Comparison of ENCODE assay signal across 26 mouse cellular contexts in genomic region chr8:4229784-4230183, GRCm38 (mm10). TPM values are rescaled to one million over a fixed set of nuclear protein-coding genes. Genes with fewer than 3 reads are reported as not detected.
A peak's percentile ranks its signal among the peaks of the same experiment; 100 is the strongest.
DNase-seq lines count a peak whose midpoint lies in the region; ATAC-seq lines count a peak whose summit lies in the region.
"Had no signal": no experiment of that assay in that cellular context is flagged by ENCODE, and none has a peak within 500 bp of the region (broad histone marks: within the 10 kb centered on the region; RNA-seq: fewer than 3 reads in every experiment).

No protein-coding gene starts in this region.

- H3K9ac ChIP-seq in heart, embryonic 11.5 days (ENCODE audit: low read depth, low read length) = no peak overlapping the region

- H3K27ac ChIP-seq in heart, embryonic 11.5 days (ENCODE audit: low read depth, low read length) = no peak overlapping the region

- no peak overlapping the region for H3K4me3 ChIP-seq in heart, embryonic 11.5 days (ENCODE audit: low read depth, low read length)

- ATAC-seq in heart, embryonic 11.5 days (replicated peaks; ENCODE audit: insufficient number of reproducible peaks, low FRiP score, low TSS enrichment) = no peak
- ATAC-seq: activated CD4-positive, CD25-positive, alpha-beta regulatory T cell, adult 4 months; CD4-positive, CD25-positive, alpha-beta regulatory T cell, adult 4 months; Patski had no signal

- no peak overlapping the region for H3K4me2 ChIP-seq in heart, embryonic 11.5 days

- no peaks in the 10 kb centered on the region for H3K36me3 ChIP-seq in heart, embryonic 11.5 days (ENCODE audit: control insufficient read depth, insufficient read depth, low read length)
- H3K36me3 ChIP-seq: G1E had no signal

- H3K27me3 ChIP-seq in heart, embryonic 11.5 days (ENCODE audit: control insufficient read depth, insufficient read depth, low read length) = peaks cover 29% of the 10 kb centered on the region

- WGBS in heart, embryonic 11.5 days (ENCODE audit: insufficient replicate concordance) = 63% methylated on average over 5 of the region's 5 CpGs

- H3K9me3 ChIP-seq in heart, embryonic 11.5 days (replicated peaks; ENCODE audit: control insufficient read depth, low read length) = no peaks in the 10 kb centered on the region
- H3K9me3 ChIP-seq: G1E had no signal

- H3K4me1 ChIP-seq in heart, embryonic 11.5 days (ENCODE audit: control insufficient read depth, insufficient read depth, low read length) = no peaks in the 10 kb centered on the region

- DNase-seq in adrenal gland, adult (ENCODE audit: inconsistent age in 2 of 2, low spot score in 1 of 2) = peak; percentile 29 to 66
- DNase-seq in adrenal gland, postnatal 36 days = no peak
- DNase-seq in adrenal gland, adult 2 months = peak; percentile 13
- no peak for DNase-seq in adrenal gland, postnatal 4 days (ENCODE audit: low spot score in 2 of 2)
- DNase-seq in adrenal gland, adult 8-10 months = peak; percentile 6
- no peak for DNase-seq in adrenal gland, postnatal 10 days
- DNase-seq in heart, adult 11 months = peak; percentile 64
- DNase-seq: adrenal gland, postnatal 14 days; adrenal gland, postnatal 25 days; B cell, adult 2 months; cerebellum, adult 11 months; cerebellum, adult 11-12 months; cerebellum, adult 18-20 months; cerebellum, adult 2 months; cerebellum, adult 8-10 months; cerebellum, adult 9-10 months; cerebellum, adult 9-11 months; cerebellum, postnatal 10 days had no signal

RNA-seq across cellular contexts. Expression of gene Lrrc8e, which starts 3.2 kb away (rescaled TPM):
- total RNA-seq in adrenal gland, postnatal 36 days (2021) = 10 to 100 TPM; 21.4 to 24.1 TPM
- 10 to 100 TPM; 19.3 to 24.2 TPM for total RNA-seq in adrenal gland, adult 2 months (2021)
- polyA plus RNA-seq in adrenal gland, adult 2 months (2012; rRNA removed) = 8.4 and 14.3 TPM in 2 replicates
- total RNA-seq in adrenal gland, postnatal 4 days (2021) = 10 to 100 TPM; 13.6 to 15.2 TPM
- 10 to 100 TPM; 27.4 to 59.1 (median 32.8) TPM for total RNA-seq in adrenal gland, adult 8-10 months (2022)
- total RNA-seq in adrenal gland, postnatal 10 days (2021) = 1 to 10 TPM; 8.5 to 8.6 TPM
- polyA plus RNA-seq in heart, embryonic 11.5 days (2014; fragmentation: Nextera tagmentation; extraction: Ambion mirVana) = 0.06 TPM in 1 of 2 replicates, not detected in the other
- polyA plus RNA-seq: activated CD4-positive, CD25-positive, alpha-beta regulatory T cell, adult 4 months; brain, embryonic 14.5 days; cerebellum, adult 2 months had no signal

RNA-seq across cellular contexts. Expression of gene Map2k7, which starts 8.8 kb away (rescaled TPM):
- 10 to 100 TPM; 89.3 to 95.0 TPM for total RNA-seq in adrenal gland, postnatal 36 days (2021)
- total RNA-seq in adrenal gland, adult 2 months (2021) = 10 to 100 TPM; 72.0 to 93.2 TPM
- 81.3 and 90.6 TPM in 2 replicates for polyA plus RNA-seq in adrenal gland, adult 2 months (2012; rRNA removed)
- total RNA-seq in adrenal gland, postnatal 4 days (2021) = 100 to 1,000 TPM; 121 to 129 TPM
- total RNA-seq in adrenal gland, adult 8-10 months (2022) = 100 to 1,000 TPM in 3 of 4 experiments, 10 to 100 TPM in 1; 90.9 to 127 (median 124) TPM
- total RNA-seq in adrenal gland, postnatal 10 days (2021) = 10 to 100 TPM; 78.2 to 79.0 TPM
- polyA plus RNA-seq in heart, embryonic 11.5 days (2014; fragmentation: Nextera tagmentation; extraction: Ambion mirVana) = 12.5 and 14.4 TPM in 2 replicates

RNA-seq across cellular contexts. Expression of gene Gm49320, which starts 8.9 kb away (rescaled TPM):
- total RNA-seq in adrenal gland, postnatal 36 days (2021) = 1 to 10 TPM in 1 of 2 experiments, not detected in 1; 1.7 TPM
- 1 to 10 TPM; 1.0 to 1.2 TPM for total RNA-seq in adrenal gland, adult 2 months (2021)
- 10.3 and 12.7 TPM in 2 replicates for polyA plus RNA-seq in adrenal gland, adult 2 months (2012; rRNA removed)
- total RNA-seq in adrenal gland, postnatal 4 days (2021) = 1 to 10 TPM; 4.4 to 6.0 TPM
- 1 to 10 TPM; 1.0 to 7.5 (median 3.6) TPM for total RNA-seq in adrenal gland, adult 8-10 months (2022)
- total RNA-seq in adrenal gland, postnatal 10 days (2021) = 1 to 10 TPM in 1 of 2 experiments, not detected in 1; 2.4 TPM
- 0.07 TPM in 1 of 2 replicates, not detected in the other for polyA plus RNA-seq in heart, embryonic 11.5 days (2014; fragmentation: Nextera tagmentation; extraction: Ambion mirVana)
- total RNA-seq: adrenal gland, postnatal 14 days; ES-E14; MEL had no signal
- polyA plus RNA-seq: Patski had no signal

RNA-seq across cellular contexts. Expression of gene Prr36, which starts 12.5 kb away (rescaled TPM):
- 1 to 10 TPM; 3.7 to 4.0 TPM for total RNA-seq in adrenal gland, postnatal 36 days (2021)
- 1 to 10 TPM; 4.9 to 5.1 TPM for total RNA-seq in adrenal gland, adult 2 months (2021)
- 2.6 and 4.0 TPM in 2 replicates for polyA plus RNA-seq in adrenal gland, adult 2 months (2012; rRNA removed)
- 10 to 100 TPM in 1 of 2 experiments, 1 to 10 TPM in 1; 9.6 to 10.6 TPM for total RNA-seq in adrenal gland, postnatal 4 days (2021)
- total RNA-seq in adrenal gland, adult 8-10 months (2022) = 10 to 100 TPM in 2 of 4 experiments, 1 to 10 TPM in 2; 5.8 to 12.8 (median 9.8) TPM
- total RNA-seq in adrenal gland, postnatal 10 days (2021) = 1 to 10 TPM; 2.6 to 4.2 TPM
- polyA plus RNA-seq in heart, embryonic 11.5 days (2014; fragmentation: Nextera tagmentation; extraction: Ambion mirVana) = 0.35 and 0.63 TPM in 2 replicates

RNA-seq across cellular contexts. Expression of gene Tgfbr3l, which starts 18.2 kb away (rescaled TPM):
- 10 to 100 TPM; 11.1 to 11.5 TPM for total RNA-seq in adrenal gland, postnatal 36 days (2021)
- 10 to 100 TPM in 1 of 2 experiments, 1 to 10 TPM in 1; 8.2 to 11.4 TPM for total RNA-seq in adrenal gland, adult 2 months (2021)
- 207 and 268 TPM in 2 replicates for polyA plus RNA-seq in adrenal gland, adult 2 months (2012; rRNA removed)
- 10 to 100 TPM; 42.4 to 49.1 TPM for total RNA-seq in adrenal gland, postnatal 4 days (2021)
- 10 to 100 TPM in 3 of 4 experiments, 1 to 10 TPM in 1; 8.9 to 50.3 (median 28.2) TPM for total RNA-seq in adrenal gland, adult 8-10 months (2022)
- 10 to 100 TPM; 10.5 to 20.2 TPM for total RNA-seq in adrenal gland, postnatal 10 days (2021)
- 2.5 and 2.9 TPM in 2 replicates for polyA plus RNA-seq in heart, embryonic 11.5 days (2014; fragmentation: Nextera tagmentation; extraction: Ambion mirVana)

Comparison
In these comparisons a context has a peak if more than half of its experiments do, and no peak if none do; other contexts are left out.
1. DNase-seq: peak in adrenal gland, adult (2 of 2), adrenal gland, adult 2 months (single experiment), adrenal gland, adult 8-10 months (single experiment) and heart, adult 11 months (single experiment); none in adrenal gland, postnatal 36 days (0 of 2), adrenal gland, postnatal 4 days (0 of 2) and adrenal gland, postnatal 10 days (single experiment).